Mouse (Mus musculus): Measurements from ENCODE around the gene Pde4c. TPM values are rescaled to one million over a fixed set of nuclear protein-coding genes. Genes with fewer than 3 reads are reported as not detected.
A peak's percentile ranks its signal among the peaks of the same experiment; 100 is the strongest.

Gene Pde4c
- polyA plus RNA-seq, 2 experiments, result 0.74 to 1.6 TPM

- H3K9ac ChIP-seq (replicated peaks), result peak within 1 kb of the TSS; percentile 75
- no peaks in the 10 kb centered on the region for H3K9me3 ChIP-seq (ENCODE audit: control insufficient read depth, low read length)
- H3K36me3 ChIP-seq (replicated peaks; ENCODE audit: control insufficient read depth, insufficient read depth, low read depth), result no peaks in the 10 kb centered on the region; the same call in 1 of the 2 replicates
- H3K4me3 ChIP-seq (ENCODE audit: insufficient read depth in 1 of 2, low read depth in 2 of 2, low read length in 2 of 2), result peak within 1 kb of the TSS; percentile 62 to 76
- WGBS (ENCODE audit: insufficient replicate concordance), result under 1% methylated on average over 55 of the region's 55 CpGs
- peaks cover 52 to 55% of the 10 kb centered on the region in 2 experiments for H3K4me1 ChIP-seq (replicated peaks; ENCODE audit: control insufficient read depth in 2 of 2, insufficient read depth in 2 of 2, low read length in 1 of 2)
- H3K27ac ChIP-seq, result peak within 1 kb of the TSS; percentile 87
- peak within 1 kb of the TSS; percentile 96 for H3K4me2 ChIP-seq (ENCODE audit: low read depth)
- DNase-seq (ENCODE audit: low read depth in 3 of 3, low spot score in 3 of 3), result peak; percentile 99
- peak; percentile 90 for ATAC-seq (ENCODE audit: insufficient read depth)
- no peak for TF ChIP-seq EP300 (IDR thresholded peaks at IDR 0.05; ENCODE audit: low read depth)
- TF ChIP-seq CTCF (IDR thresholded peaks at IDR 0.05; ENCODE audit: low read depth), result no peak
- no peaks in the 10 kb centered on the region for H3K27me3 ChIP-seq (ENCODE audit: control insufficient read depth, insufficient read depth, low read length)
Observed at GRCm38 (mm10) chr8:70760775-70761406, 37.4 kb downstream of the Pde4c start, which contains the start of gene Mpv17l2. Mpv17l2 (minus strand) TSS chr8:70760946.

GRCm38 (mm10) chr8:70762118-70762517, 38.6 kb downstream of the Pde4c start:
- H3K27me3 ChIP-seq (ENCODE audit: control insufficient read depth, insufficient read depth, low read length), result no peaks in the 10 kb centered on the region
- no peak overlapping the region for H3K4me3 ChIP-seq (ENCODE audit: insufficient read depth in 1 of 2, low read depth in 2 of 2, low read length in 2 of 2)
- no peaks in the 10 kb centered on the region for H3K9me3 ChIP-seq (ENCODE audit: control insufficient read depth, low read length)
- peak overlapping the region; percentile 80 for H3K4me2 ChIP-seq (ENCODE audit: low read depth)
- WGBS (ENCODE audit: insufficient replicate concordance), result 9% methylated on average over 1 of the region's 1 CpGs
- ATAC-seq (ENCODE audit: insufficient read depth) (no peak), DNase-seq (ENCODE audit: low read depth in 3 of 3, low spot score in 3 of 3) (peak; percentile 73 to 77 (median 75))
- TF ChIP-seq CTCF (IDR thresholded peaks at IDR 0.05; ENCODE audit: low read depth) (no peak), EP300 (IDR thresholded peaks at IDR 0.05; ENCODE audit: low read depth) (no peak)
- H3K27ac ChIP-seq, result peak overlapping the region; percentile 85
- peaks cover 64 to 66% of the 10 kb centered on the region in 2 experiments for H3K4me1 ChIP-seq (replicated peaks; ENCODE audit: control insufficient read depth in 2 of 2, insufficient read depth in 2 of 2, low read length in 1 of 2)
- H3K9ac ChIP-seq (replicated peaks), result peak overlapping the region; percentile 38; the same call in 1 of the 2 replicates
- H3K36me3 ChIP-seq (replicated peaks; ENCODE audit: control insufficient read depth, insufficient read depth, low read depth), result no peaks in the 10 kb centered on the region; the same call in 1 of the 2 replicates

- peak overlapping the region; percentile 85 for H3K27ac ChIP-seq
- H3K36me3 ChIP-seq (replicated peaks; ENCODE audit: control insufficient read depth, insufficient read depth, low read depth), result no peaks in the 10 kb centered on the region; the same call in 1 of the 2 replicates
- H3K9me3 ChIP-seq (ENCODE audit: control insufficient read depth, low read length), result no peaks in the 10 kb centered on the region
- peak in 1 of 3 experiments; percentile 56 for DNase-seq (ENCODE audit: low read depth in 3 of 3, low spot score in 3 of 3)
- peak; percentile 95 for TF ChIP-seq CTCF (IDR thresholded peaks at IDR 0.05; ENCODE audit: low read depth)
- no peak for TF ChIP-seq EP300 (IDR thresholded peaks at IDR 0.05; ENCODE audit: low read depth)
- no peaks in the 10 kb centered on the region for H3K27me3 ChIP-seq (ENCODE audit: control insufficient read depth, insufficient read depth, low read length)
- peak overlapping the region; percentile 0 to 3; a peak in 3 of 4 replicates for H3K4me3 ChIP-seq (ENCODE audit: insufficient read depth in 1 of 2, low read depth in 2 of 2, low read length in 2 of 2)
- no peak for ATAC-seq (ENCODE audit: insufficient read depth)
- peak overlapping the region; percentile 99 for H3K4me2 ChIP-seq (ENCODE audit: low read depth)
- peaks cover 66% of the 10 kb centered on the region in 2 experiments for H3K4me1 ChIP-seq (replicated peaks; ENCODE audit: control insufficient read depth in 2 of 2, insufficient read depth in 2 of 2, low read length in 1 of 2)
- 1% methylated on average over 3 of the region's 3 CpGs for WGBS (ENCODE audit: insufficient replicate concordance)
- peak overlapping the region; percentile 51; the same call in 1 of the 2 replicates for H3K9ac ChIP-seq (replicated peaks)
Observed at GRCm38 (mm10) chr8:70763354-70763753, 39.8 kb downstream of the Pde4c start.

- ATAC-seq (ENCODE audit: insufficient read depth) (peak; percentile 49), DNase-seq (ENCODE audit: low read depth in 3 of 3, low spot score in 3 of 3) (peak; percentile 83 to 94 (median 85))
- Histone ChIP-seq H3K4me2 (ENCODE audit: low read depth) (peak overlapping the region; percentile 99), H3K36me3 (replicated peaks; ENCODE audit: control insufficient read depth, insufficient read depth, low read depth) (no peaks in the 10 kb centered on the region; the same call in 1 of the 2 replicates), H3K9ac (replicated peaks) (peak overlapping the region; percentile 51), H3K9me3 (ENCODE audit: control insufficient read depth, low read length) (no peaks in the 10 kb centered on the region), H3K4me3 (ENCODE audit: insufficient read depth in 1 of 2, low read depth in 2 of 2, low read length in 2 of 2) (peak overlapping the region; percentile 0 to 3; a peak in 3 of 4 replicates), H3K27ac (peak overlapping the region; percentile 85), H3K4me1 (replicated peaks; ENCODE audit: control insufficient read depth in 2 of 2, insufficient read depth in 2 of 2, low read length in 1 of 2) (peaks cover 65 to 66% of the 10 kb centered on the region in 2 experiments), H3K27me3 (ENCODE audit: control insufficient read depth, insufficient read depth, low read length) (no peaks in the 10 kb centered on the region)
- no peak for TF ChIP-seq CTCF (IDR thresholded peaks at IDR 0.05; ENCODE audit: low read depth)
- peak; percentile 73 for TF ChIP-seq EP300 (IDR thresholded peaks at IDR 0.05; ENCODE audit: low read depth)
- WGBS (ENCODE audit: insufficient replicate concordance), result 10% methylated on average over 8 of the region's 8 CpGs
Observed at GRCm38 (mm10) chr8:70764026-70764425, 40.5 kb downstream of the Pde4c start.

GRCm38 (mm10) chr8:70764676-70765075, 41.2 kb downstream of the Pde4c start:
- Histone ChIP-seq H3K9ac (replicated peaks) (peak overlapping the region; percentile 51), H3K4me1 (replicated peaks; ENCODE audit: control insufficient read depth in 2 of 2, insufficient read depth in 2 of 2, low read length in 1 of 2) (peaks cover 63 to 65% of the 10 kb centered on the region in 2 experiments), H3K4me2 (ENCODE audit: low read depth) (peak overlapping the region; percentile 99), H3K36me3 (replicated peaks; ENCODE audit: control insufficient read depth, insufficient read depth, low read depth) (no peaks in the 10 kb centered on the region; the same call in 1 of the 2 replicates), H3K4me3 (ENCODE audit: insufficient read depth in 1 of 2, low read depth in 2 of 2, low read length in 2 of 2) (no peak overlapping the region; a peak in 1 of 4 replicates), H3K27ac (peak overlapping the region; percentile 85), H3K27me3 (ENCODE audit: control insufficient read depth, insufficient read depth, low read length) (no peaks in the 10 kb centered on the region), H3K9me3 (ENCODE audit: control insufficient read depth, low read length) (no peaks in the 10 kb centered on the region)
- no peak for DNase-seq (ENCODE audit: low read depth in 3 of 3, low spot score in 3 of 3)
- no peak for ATAC-seq (ENCODE audit: insufficient read depth)
- TF ChIP-seq CTCF (IDR thresholded peaks at IDR 0.05; ENCODE audit: low read depth) (0 out of 2 replicates have a peak, but pooled peaks have one; percentile 13), EP300 (IDR thresholded peaks at IDR 0.05; ENCODE audit: low read depth) (no peak)
- 76% methylated on average over 13 of the region's 13 CpGs for WGBS (ENCODE audit: insufficient replicate concordance)

Measured in liver, embryonic 14.5 days (tissue).